35 mouse cellular contexts compared by ENCODE assay signal in the genomic region with DNA sequence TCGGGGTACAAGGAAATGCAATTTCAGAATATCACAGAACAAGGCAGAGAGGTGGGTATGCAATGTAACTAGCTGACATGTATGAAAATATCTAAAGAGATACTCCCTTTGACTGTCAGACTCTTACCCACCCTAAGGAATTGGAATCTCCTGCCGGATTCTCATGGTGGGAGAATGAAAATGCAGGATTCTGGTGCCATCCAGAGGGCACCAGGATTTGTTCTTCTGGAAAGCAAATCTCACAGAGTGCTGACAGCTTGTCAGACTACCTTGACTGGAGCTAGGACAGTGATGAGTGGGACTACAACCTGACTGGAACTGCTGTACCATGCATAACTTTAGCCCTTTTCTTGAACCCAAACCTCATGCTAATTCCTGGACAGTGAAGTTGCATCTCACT. TPM values are rescaled to one million over a fixed set of nuclear protein-coding genes. Genes with fewer than 3 reads are reported as not detected.
DNase-seq lines count a peak whose midpoint lies in the region; ATAC-seq and TF ChIP-seq lines count a peak whose summit lies in the region.
"Had no signal": no experiment of that assay in that cellular context is flagged by ENCODE, and none has a peak within 500 bp of the region (broad histone marks: within the 10 kb centered on the region; RNA-seq: fewer than 3 reads in every experiment).

No protein-coding gene starts in this region.

- no peak overlapping the region for H3K9ac ChIP-seq in midbrain, embryonic 14.5 days (replicated peaks; ENCODE audit: low read length)
- no peak overlapping the region for H3K9ac ChIP-seq in midbrain, embryonic 16.5 days (ENCODE audit: low read depth, low read length)
- H3K9ac ChIP-seq: embryonic facial prominence, embryonic 12.5 days; hindbrain, embryonic 12.5 days; liver, embryonic 14.5 days; midbrain, embryonic 15.5 days; neural tube, embryonic 13.5 days; stomach, embryonic 15.5 days had no signal

- ATAC-seq in frontal cortex, adult (ENCODE audit: low TSS enrichment) = peak; percentile 86
- ATAC-seq in midbrain, embryonic 14.5 days (ENCODE audit: low FRiP score, low TSS enrichment) = no peak
- no peak for ATAC-seq in midbrain, embryonic 16.5 days
- ATAC-seq: CD4-positive, CD25-positive, alpha-beta regulatory T cell, adult 4 months; intestine, postnatal 0 days; midbrain, embryonic 15.5 days had no signal

- no peaks in the 10 kb centered on the region for H3K36me3 ChIP-seq in midbrain, embryonic 14.5 days (ENCODE audit: control insufficient read depth, insufficient read depth, low read length)
- no peaks in the 10 kb centered on the region for H3K36me3 ChIP-seq in midbrain, embryonic 16.5 days (ENCODE audit: control insufficient read depth, insufficient read depth, low read length)
- H3K36me3 ChIP-seq: embryonic facial prominence, embryonic 12.5 days; hindbrain, embryonic 12.5 days; midbrain, embryonic 15.5 days; neural tube, embryonic 13.5 days; stomach, embryonic 15.5 days had no signal

- H3K4me3 ChIP-seq in midbrain, embryonic 14.5 days (replicated peaks; ENCODE audit: low read depth, low read length) = no peak overlapping the region
- H3K4me3 ChIP-seq in midbrain, embryonic 16.5 days (ENCODE audit: low read depth, low read length) = no peak overlapping the region
- H3K4me3 ChIP-seq: embryonic facial prominence, embryonic 12.5 days; hindbrain, embryonic 12.5 days; midbrain, embryonic 15.5 days; myocyte; neural tube, embryonic 13.5 days; stomach, embryonic 15.5 days had no signal

- no peaks in the 10 kb centered on the region for H3K4me1 ChIP-seq in midbrain, embryonic 14.5 days (ENCODE audit: control insufficient read depth, insufficient read depth, low read length)
- H3K4me1 ChIP-seq in midbrain, embryonic 16.5 days (ENCODE audit: control insufficient read depth, insufficient read depth, low read length) = no peaks in the 10 kb centered on the region
- H3K4me1 ChIP-seq: embryonic facial prominence, embryonic 12.5 days; hindbrain, embryonic 12.5 days; midbrain, embryonic 15.5 days; neural tube, embryonic 13.5 days; stomach, embryonic 15.5 days had no signal

- TF ChIP-seq POLR2A in brain, embryonic 14.5 days (IDR thresholded peaks at IDR 0.05; ENCODE audit: borderline replicate concordance, extremely low read depth, insufficient read depth, insufficient read length, poor library complexity, severe bottlenecking) = no peak

- no peak for TF ChIP-seq CTCF in brain, embryonic 14.5 days (IDR thresholded peaks at IDR 0.05; ENCODE audit: borderline replicate concordance, extremely low read depth, insufficient read depth, insufficient read length)

- no peaks in the 10 kb centered on the region for H3K9me3 ChIP-seq in midbrain, embryonic 14.5 days (ENCODE audit: control insufficient read depth, low read length)
- no peaks in the 10 kb centered on the region for H3K9me3 ChIP-seq in midbrain, embryonic 16.5 days (replicated peaks; ENCODE audit: control insufficient read depth, low read length, poor library complexity, severe bottlenecking)
- H3K9me3 ChIP-seq: embryonic facial prominence, embryonic 12.5 days; hindbrain, embryonic 12.5 days; midbrain, embryonic 15.5 days; neural tube, embryonic 13.5 days; stomach, embryonic 15.5 days had no signal

- no peaks in the 10 kb centered on the region for H3K27me3 ChIP-seq in midbrain, embryonic 14.5 days (ENCODE audit: control insufficient read depth, insufficient read depth, low read length)
- no peaks in the 10 kb centered on the region for H3K27me3 ChIP-seq in midbrain, embryonic 16.5 days (ENCODE audit: control insufficient read depth, insufficient read depth, low read depth, low read length)
- H3K27me3 ChIP-seq: embryonic facial prominence, embryonic 12.5 days; hindbrain, embryonic 12.5 days; midbrain, embryonic 15.5 days; neural tube, embryonic 13.5 days; stomach, embryonic 15.5 days had no signal

- 82% methylated on average over 2 of the region's 2 CpGs for WGBS in midbrain, embryonic 14.5 days
- WGBS in midbrain, embryonic 16.5 days = 80% methylated on average over 2 of the region's 2 CpGs

- DNase-seq in frontal cortex, postnatal 25 days (ENCODE audit: low spot score in 2 of 2) = no peak
- DNase-seq in layer of hippocampus, postnatal 14 days (ENCODE audit: low spot score in 2 of 2) = peak; percentile 4 to 10
- no peak for DNase-seq in layer of hippocampus, adult 9-10 months (ENCODE audit: low spot score)
- peak; percentile 4 for DNase-seq in midbrain, embryonic 14.5 days
- peak; percentile 16 for DNase-seq in brain, embryonic 14.5 days (ENCODE audit: low read depth)
- DNase-seq in kidney, postnatal 14 days = no peak
- DNase-seq: adrenal gland, postnatal 25 days; cerebellum, adult 2 months; cerebellum, postnatal 25 days; embryo, embryonic 11 days; gastrocnemius, postnatal 25 days; heart, adult 18-20 months; heart, postnatal 36 days; kidney, adult 9 months; kidney, postnatal 10 days; layer of hippocampus, adult 9-11 months; liver; lung, adult 2 months; lung, postnatal 10 days; right cerebral cortex, postnatal 14 days had no signal

- H3K27ac ChIP-seq in midbrain, embryonic 14.5 days (replicated peaks; ENCODE audit: low read depth, low read length) = no peak overlapping the region
- no peak overlapping the region for H3K27ac ChIP-seq in midbrain, embryonic 16.5 days (ENCODE audit: low read length)
- H3K27ac ChIP-seq: embryonic facial prominence, embryonic 12.5 days; hindbrain, embryonic 12.5 days; liver, embryonic 14.5 days; macrophage; midbrain, embryonic 15.5 days; neural tube, embryonic 13.5 days; stomach, embryonic 15.5 days had no signal

- no peak overlapping the region for H3K4me2 ChIP-seq in midbrain, embryonic 14.5 days (ENCODE audit: low read length)
- H3K4me2 ChIP-seq in midbrain, embryonic 16.5 days (ENCODE audit: low read length) = no peak overlapping the region
- H3K4me2 ChIP-seq: embryonic facial prominence, embryonic 12.5 days; heart, embryonic 11.5 days; hindbrain, embryonic 12.5 days; midbrain, embryonic 15.5 days; neural tube, embryonic 13.5 days; stomach, embryonic 15.5 days had no signal

RNA-seq across cellular contexts. Expression of a gene that starts 29.6 kb away (rescaled TPM):
- total RNA-seq in layer of hippocampus, postnatal 14 days (2021) = 10 to 100 TPM; 83.0 to 97.8 TPM
- 41.5 and 43.0 TPM in 2 replicates for polyA plus RNA-seq in midbrain, embryonic 14.5 days (2014; fragmentation: Nextera tagmentation; extraction: Ambion mirVana)
- polyA plus RNA-seq in midbrain, embryonic 16.5 days (2015; fragmentation: Nextera tagmentation; extraction: Ambion mirVana) = 45.9 and 51.8 TPM in 2 replicates
- 30.4 and 34.2 TPM in 2 replicates for polyA plus RNA-seq in brain, embryonic 14.5 days (2012; rRNA removed)
- total RNA-seq: adrenal gland, adult 18-20 months; adrenal gland, postnatal 25 days; megakaryocyte-erythroid progenitor cell, adult 5-6 weeks had no signal
- polyA plus RNA-seq: lung, adult 2 months; macrophage had no signal

Comparison
In these comparisons a context has a peak if more than half of its experiments do, and no peak if none do; other contexts are left out.
1. DNase-seq: peak in layer of hippocampus, postnatal 14 days (2 of 2), midbrain, embryonic 14.5 days (single experiment) and brain, embryonic 14.5 days (single experiment); none in frontal cortex, postnatal 25 days (0 of 2), layer of hippocampus, adult 9-10 months (single experiment) and kidney, postnatal 14 days (single experiment).